Mouse (Mus musculus): ENCODE data around the gene Tmem102.

- TF ChIP-seq GATA1 (IDR thresholded peaks at IDR 0.05; ENCODE audit: borderline replicate concordance, low read length) (no peak), CTCF (IDR thresholded peaks at IDR 0.05; ENCODE audit: low read depth, low read length) (no peak), TAL1 (conservative IDR thresholded peaks at IDR 0.05; ENCODE audit: low read depth, low read length) (no peak)
Measured at GRCm38 (mm10) chr11:69775716-69776115, 29.7 kb downstream of the Tmem102 start.
